Mouse (Mus musculus): ENCODE measurements around the gene Hibadh. TPM values are rescaled to one million over a fixed set of nuclear protein-coding genes. Genes with fewer than 3 reads are reported as not detected.
A peak's percentile ranks its signal among the peaks of the same experiment; 100 is the strongest.

The Hibadh gene
- total and polyA plus RNA-seq, 2 experiments from 2014 or later: 27.2 to 57.5 TPM

DNA sequence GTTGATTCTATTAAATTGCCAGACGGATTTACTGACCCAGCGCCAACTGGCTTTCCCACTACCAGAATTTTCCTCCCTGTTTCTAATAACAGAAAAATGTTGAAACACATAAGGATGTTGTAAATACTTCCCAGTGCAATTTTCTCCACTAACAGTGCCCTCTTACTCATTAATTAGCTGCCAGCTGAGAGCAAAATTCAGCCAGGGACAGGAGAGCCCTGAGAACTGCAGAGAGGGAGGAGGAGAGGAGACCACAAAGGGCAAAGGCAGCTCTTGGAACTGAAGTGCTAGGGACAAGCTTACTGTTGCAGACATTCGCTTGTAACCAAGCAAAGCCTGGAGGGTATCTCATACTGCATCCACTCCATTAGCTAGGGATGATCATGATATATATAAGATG, 27.5 kb upstream of the Hibadh start:
- no peak for TF ChIP-seq CTCF (IDR thresholded peaks at IDR 0.05)
- DNase-seq (ENCODE audit: low spot score) (no peak), ATAC-seq (ENCODE audit: low FRiP score) (no peak)
- Histone ChIP-seq H3K27me3 (ENCODE audit: insufficient read depth, low read length) (no peaks in the 10 kb centered on the region), H3K4me1 (ENCODE audit: insufficient read depth, low read length) (no peaks in the 10 kb centered on the region), H3K9me3 (ENCODE audit: low read length) (no peaks in the 10 kb centered on the region), H3K27ac (ENCODE audit: low read depth, low read length) (no peak overlapping the region), H3K9ac (replicated peaks; ENCODE audit: low read length, poor library complexity, severe bottlenecking) (no peak overlapping the region), H3K4me2 (ENCODE audit: low read depth, low read length, poor library complexity, severe bottlenecking) (no peak overlapping the region), H3K4me3 (ENCODE audit: low read depth, low read length) (no peak overlapping the region), H3K36me3 (ENCODE audit: insufficient read depth, low read length) (no peaks in the 10 kb centered on the region)
- 72% methylated on average over 3 of the region's 3 CpGs for WGBS

DNA sequence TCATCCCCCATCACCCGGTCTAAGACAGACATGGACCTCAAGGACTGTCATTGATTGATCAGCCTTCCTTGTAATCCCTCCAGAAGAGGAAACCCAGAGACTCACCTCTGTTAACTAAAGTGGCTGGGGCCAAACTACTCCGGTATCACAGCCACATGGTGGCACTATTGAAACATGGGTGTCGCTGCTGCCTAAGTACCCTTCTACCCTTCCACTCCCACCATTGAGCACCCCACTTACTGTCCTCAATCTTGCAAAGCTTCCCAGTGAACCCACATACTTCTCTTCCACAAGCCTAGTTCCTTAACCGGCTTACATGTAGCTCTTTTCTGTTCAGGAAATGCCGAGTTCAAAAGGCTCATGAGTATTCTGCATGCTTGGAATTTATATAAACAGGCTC, 22.8 kb upstream of the Hibadh start:
- Histone ChIP-seq H3K4me3 (ENCODE audit: low read depth, low read length) (no peak overlapping the region), H3K27me3 (ENCODE audit: insufficient read depth, low read length) (no peaks in the 10 kb centered on the region), H3K36me3 (ENCODE audit: insufficient read depth, low read length) (no peaks in the 10 kb centered on the region), H3K4me2 (ENCODE audit: low read depth, low read length, poor library complexity, severe bottlenecking) (no peak overlapping the region), H3K4me1 (ENCODE audit: insufficient read depth, low read length) (no peaks in the 10 kb centered on the region), H3K27ac (ENCODE audit: low read depth, low read length) (no peak overlapping the region), H3K9me3 (ENCODE audit: low read length) (no peaks in the 10 kb centered on the region), H3K9ac (replicated peaks; ENCODE audit: low read length, poor library complexity, severe bottlenecking) (no peak overlapping the region)
- WGBS: 55% methylated on average over 5 of the region's 5 CpGs
- TF ChIP-seq CTCF (IDR thresholded peaks at IDR 0.05): peak; percentile 23; the same call in 1 of the 2 replicates
- no peak for DNase-seq (ENCODE audit: low spot score)
- no peak for ATAC-seq (ENCODE audit: low FRiP score)

DNA sequence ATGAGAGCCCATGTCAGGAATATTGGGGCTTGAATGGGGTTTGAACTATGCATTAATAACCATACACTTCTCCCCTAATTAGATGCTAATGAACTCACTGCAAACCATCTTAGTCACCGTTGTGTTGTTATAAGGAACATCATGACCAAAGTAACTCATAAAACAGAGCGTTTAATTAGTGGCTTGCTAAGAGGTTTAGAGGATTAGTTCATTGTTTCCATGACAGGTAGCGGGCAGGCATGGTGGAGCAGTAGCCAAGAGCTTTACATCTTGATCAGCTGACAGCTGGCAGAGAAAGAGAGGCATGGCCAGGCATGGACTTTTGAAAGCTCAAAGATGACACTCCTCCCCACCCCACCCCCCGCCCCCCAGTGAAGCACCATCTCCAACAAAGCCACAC, 15.1 kb upstream of the Hibadh start:
- H3K9me3 ChIP-seq (ENCODE audit: low read length): no peaks in the 10 kb centered on the region
- no peak for TF ChIP-seq CTCF (IDR thresholded peaks at IDR 0.05)
- no peak overlapping the region for H3K4me2 ChIP-seq (ENCODE audit: low read depth, low read length, poor library complexity, severe bottlenecking)
- ATAC-seq (ENCODE audit: low FRiP score): no peak
- H3K27ac ChIP-seq (ENCODE audit: low read depth, low read length): no peak overlapping the region
- no peak for DNase-seq (ENCODE audit: low spot score)
- H3K4me1 ChIP-seq (ENCODE audit: insufficient read depth, low read length): no peaks in the 10 kb centered on the region
- H3K9ac ChIP-seq (replicated peaks; ENCODE audit: low read length, poor library complexity, severe bottlenecking): no peak overlapping the region
- H3K36me3 ChIP-seq (ENCODE audit: insufficient read depth, low read length): no peaks in the 10 kb centered on the region
- H3K4me3 ChIP-seq (ENCODE audit: low read depth, low read length): no peak overlapping the region
- WGBS: 42% methylated on average over 4 of the region's 4 CpGs
- H3K27me3 ChIP-seq (ENCODE audit: insufficient read depth, low read length): no peaks in the 10 kb centered on the region

DNA sequence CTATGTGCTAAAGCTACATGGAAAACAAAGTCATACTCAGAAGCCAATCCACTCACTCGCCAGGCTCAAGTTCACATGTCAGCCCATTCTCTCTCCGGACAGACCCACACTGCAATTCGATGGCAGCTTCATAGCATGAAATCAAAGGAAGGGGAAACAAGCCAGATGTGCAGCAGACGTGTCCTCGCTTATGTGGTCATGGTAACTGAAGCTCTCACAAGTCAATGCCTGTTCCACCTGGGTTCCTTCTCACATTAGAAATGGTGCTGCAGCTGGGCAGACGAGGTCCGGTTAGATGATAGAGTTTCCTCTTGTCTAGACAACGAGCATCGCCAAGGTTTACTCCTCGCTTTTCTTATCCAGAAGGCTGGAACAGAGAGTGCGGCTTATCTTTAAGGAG, 8.6 kb upstream of the Hibadh start:
- H3K4me1 ChIP-seq (ENCODE audit: insufficient read depth, low read length): no peaks in the 10 kb centered on the region
- no peak overlapping the region for H3K4me2 ChIP-seq (ENCODE audit: low read depth, low read length, poor library complexity, severe bottlenecking)
- no peak for TF ChIP-seq CTCF (IDR thresholded peaks at IDR 0.05)
- H3K9me3 ChIP-seq (ENCODE audit: low read length): no peaks in the 10 kb centered on the region
- ATAC-seq (ENCODE audit: low FRiP score): no peak
- H3K27ac ChIP-seq (ENCODE audit: low read depth, low read length): no peak overlapping the region
- H3K27me3 ChIP-seq (ENCODE audit: insufficient read depth, low read length): no peaks in the 10 kb centered on the region
- no peak for DNase-seq (ENCODE audit: low spot score)
- no peaks in the 10 kb centered on the region for H3K36me3 ChIP-seq (ENCODE audit: insufficient read depth, low read length)
- no peak overlapping the region for H3K9ac ChIP-seq (replicated peaks; ENCODE audit: low read length, poor library complexity, severe bottlenecking)
- no peak overlapping the region for H3K4me3 ChIP-seq (ENCODE audit: low read depth, low read length)
- 86% methylated on average over 11 of the region's 11 CpGs for WGBS

DNA sequence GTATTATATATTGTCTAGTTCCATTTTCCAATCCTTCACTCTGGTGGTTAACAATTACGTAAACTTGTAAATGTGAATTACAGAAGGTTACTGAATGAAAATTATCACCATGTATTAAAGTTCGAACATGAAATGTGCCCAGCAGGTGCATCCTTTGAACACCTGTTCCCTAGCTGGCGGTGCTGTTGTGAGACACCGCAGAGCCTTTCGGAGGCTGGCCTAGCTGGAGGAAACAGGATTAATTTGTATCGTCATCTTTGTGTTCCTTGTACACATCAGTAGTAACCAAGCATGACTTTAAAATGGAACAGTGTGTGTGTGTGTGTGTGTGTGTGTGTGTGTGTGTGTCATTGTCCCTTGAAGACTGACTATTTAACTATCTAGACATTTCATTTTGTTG, 7.8 kb upstream of the Hibadh start:
- no peak for TF ChIP-seq CTCF (IDR thresholded peaks at IDR 0.05)
- Histone ChIP-seq H3K36me3 (ENCODE audit: insufficient read depth, low read length) (no peaks in the 10 kb centered on the region), H3K9ac (replicated peaks; ENCODE audit: low read length, poor library complexity, severe bottlenecking) (no peak overlapping the region), H3K4me1 (ENCODE audit: insufficient read depth, low read length) (no peaks in the 10 kb centered on the region), H3K4me3 (ENCODE audit: low read depth, low read length) (no peak overlapping the region), H3K27ac (ENCODE audit: low read depth, low read length) (no peak overlapping the region), H3K27me3 (ENCODE audit: insufficient read depth, low read length) (no peaks in the 10 kb centered on the region), H3K9me3 (ENCODE audit: low read length) (no peaks in the 10 kb centered on the region), H3K4me2 (ENCODE audit: low read depth, low read length, poor library complexity, severe bottlenecking) (no peak overlapping the region)
- WGBS: 82% methylated on average over 6 of the region's 6 CpGs
- DNase-seq (ENCODE audit: low spot score) (no peak), ATAC-seq (ENCODE audit: low FRiP score) (no peak)

DNA sequence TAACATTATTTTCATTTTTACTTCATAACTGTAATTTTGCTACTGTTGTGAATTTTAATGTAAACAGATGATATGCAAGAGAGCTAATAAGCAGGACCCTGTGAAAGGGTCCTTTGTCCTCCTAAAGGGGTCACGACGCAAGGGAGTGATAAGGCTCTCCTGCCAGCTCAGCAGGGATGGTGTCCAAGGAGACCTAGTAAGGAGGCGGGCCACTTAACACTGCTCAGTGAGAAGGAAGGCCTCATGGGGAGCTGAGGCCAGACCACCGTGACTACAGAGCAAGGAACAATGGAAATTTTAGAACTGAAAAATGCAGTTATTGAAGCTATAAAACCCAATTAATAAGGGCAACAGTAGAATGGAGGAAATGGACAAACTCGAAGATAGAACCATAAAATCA, 5.7 kb upstream of the Hibadh start:
- Histone ChIP-seq H3K4me1 (ENCODE audit: insufficient read depth, low read length) (no peaks in the 10 kb centered on the region), H3K4me3 (ENCODE audit: low read depth, low read length) (no peak overlapping the region), H3K36me3 (ENCODE audit: insufficient read depth, low read length) (no peaks in the 10 kb centered on the region), H3K9ac (replicated peaks; ENCODE audit: low read length, poor library complexity, severe bottlenecking) (no peak overlapping the region), H3K27me3 (ENCODE audit: insufficient read depth, low read length) (no peaks in the 10 kb centered on the region), H3K4me2 (ENCODE audit: low read depth, low read length, poor library complexity, severe bottlenecking) (no peak overlapping the region), H3K9me3 (ENCODE audit: low read length) (no peaks in the 10 kb centered on the region), H3K27ac (ENCODE audit: low read depth, low read length) (no peak overlapping the region)
- TF ChIP-seq CTCF (IDR thresholded peaks at IDR 0.05): no peak
- ATAC-seq (ENCODE audit: low FRiP score) (no peak), DNase-seq (ENCODE audit: low spot score) (no peak)
- WGBS: 33% methylated on average over 5 of the region's 5 CpGs
